Mouse (Mus musculus) CD8-positive naive resting alpha-beta T cell, adult 57 days (primary cell): ENCODE results near the gene Stxbp1. TPM values are rescaled to one million over a fixed set of nuclear protein-coding genes. Genes with fewer than 3 reads are reported as not detected.

ENCODE experiments used
- total RNA-seq: library from RNA; stranded (reverse); gene quantifications from one replicate; pipeline ENCODE4 v1.2.4, GENCODE M21; 2023

Gene Stxbp1
- 0.86 TPM for total RNA-seq

GRCm38 (mm10) chr2:32846805-32847467 is at the start of gene Stxbp1:
Gene Stxbp1 (minus strand): TSS chr2:32847245.

GRCm38 (mm10) chr2:32875675-32876489 is 28.8 kb upstream of the Stxbp1 start, which contains the start of gene Fam129b:
Gene Fam129b (plus strand): TSS chr2:32876114.

DNA sequence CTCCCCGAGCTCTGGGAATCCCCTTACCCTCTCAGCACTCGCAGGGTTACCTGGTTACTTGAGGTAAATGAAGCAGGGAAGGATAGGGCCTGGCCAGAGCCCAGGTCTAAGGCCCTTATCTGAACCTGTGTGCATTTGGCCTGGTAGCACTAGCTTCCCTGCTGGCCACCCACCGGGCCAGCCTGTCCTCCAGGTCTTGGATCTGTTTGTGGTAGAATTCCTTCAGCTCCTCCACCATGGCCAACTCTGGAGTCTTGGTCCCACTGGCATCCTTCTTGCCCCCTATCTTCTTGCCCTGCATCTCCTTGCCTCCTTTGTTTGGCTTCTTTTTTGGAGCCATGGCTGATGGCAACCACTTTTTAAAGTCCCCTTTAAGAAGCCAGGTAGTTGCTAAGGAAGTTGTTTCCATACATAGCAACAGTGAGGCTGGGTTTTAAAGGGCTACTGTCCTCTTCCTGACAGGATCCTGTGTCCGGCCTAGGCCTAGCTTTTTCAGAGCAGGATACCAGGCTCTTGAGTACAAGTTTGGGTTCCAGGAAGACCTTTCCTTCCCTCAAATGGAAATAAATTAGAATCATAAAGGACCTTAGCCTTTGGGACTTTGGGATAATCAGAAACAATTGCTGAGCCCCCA is 62.9 kb downstream of the Stxbp1 start, which contains the start of gene Cfap157:
Gene Cfap157, minus strand, starts transcription at position 381 of the 634 bp plus-strand sequence.

DNA sequence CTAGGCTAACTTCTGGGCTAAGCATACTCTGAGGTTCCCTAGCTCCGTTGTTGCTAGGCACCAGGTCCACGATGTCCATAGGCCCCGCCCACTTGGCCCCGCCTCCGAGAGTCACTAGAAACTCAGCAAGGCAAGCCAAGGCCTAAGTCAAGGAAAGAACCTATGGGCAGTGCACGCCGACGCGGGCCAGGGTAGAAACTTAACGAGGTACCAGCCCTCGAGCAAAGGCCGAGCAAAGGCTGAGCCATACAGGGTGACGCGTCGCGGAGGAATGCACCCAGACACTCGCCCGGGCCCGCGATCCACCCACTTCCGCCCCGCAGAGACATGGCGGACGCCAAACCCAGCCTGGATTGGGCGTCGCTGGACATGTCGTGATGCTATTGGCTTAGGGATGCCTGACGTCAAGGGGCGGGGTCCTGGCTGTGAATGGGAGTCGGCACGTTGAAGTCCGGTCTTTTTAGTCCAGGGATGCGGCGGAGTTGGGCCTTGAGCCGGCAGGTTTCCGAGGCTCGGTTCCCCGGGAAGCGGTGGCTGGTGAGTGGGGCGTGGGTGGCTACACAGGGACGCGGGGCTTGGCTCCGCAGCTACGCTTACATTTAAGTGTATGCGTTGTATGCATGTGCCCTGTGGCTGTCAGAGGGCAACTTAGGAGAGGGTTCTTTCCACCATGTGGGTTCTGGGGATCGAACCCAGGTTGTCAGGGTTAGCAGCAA is 71.5 kb downstream of the Stxbp1 start, which contains the start of the genes Ttc16 and Ptrh1:
Gene Ttc16, minus strand, starts transcription at position 275 of the 716 bp plus-strand sequence.
Gene Ptrh1, plus strand, starts transcription at position 428 of the 716 bp plus-strand sequence.

GRCm38 (mm10) chr2:32757056-32757845 is 89.8 kb downstream of the Stxbp1 start, which contains the start of gene Tor2a:
Gene Tor2a (plus strand): TSS chr2:32757234.

DNA sequence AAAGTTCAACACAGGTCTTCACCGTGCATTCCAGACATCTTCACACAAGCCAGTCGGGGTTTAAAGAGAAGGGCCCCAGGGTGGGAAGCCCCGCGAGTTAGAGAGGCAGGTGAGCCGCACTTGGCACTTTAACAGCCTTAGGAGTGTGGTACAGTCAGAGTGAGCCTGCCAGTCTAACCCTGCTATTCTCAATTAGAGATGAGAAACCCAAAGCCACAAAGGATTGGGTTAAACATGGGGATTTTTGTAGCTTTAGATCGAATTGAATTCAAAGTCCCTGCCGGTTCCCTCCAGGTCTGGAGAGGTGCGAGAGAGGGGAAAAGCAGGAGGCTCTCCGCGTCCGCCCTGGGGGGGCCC is 106.2 kb downstream of the Stxbp1 start, which contains the start of gene 6330409D20Rik:
Gene 6330409D20Rik, minus strand, starts transcription at position 101 of the 357 bp plus-strand sequence.

Other genes starting within 250 kb of the Stxbp1 start
- 2.3 TPM for gene St6galnac6, start 247.5 kb downstream of the Stxbp1 start, total RNA-seq
- gene Ak1, start 225.5 kb downstream of the Stxbp1 start, total RNA-seq, result not detected
- gene Eng, start 200.7 kb downstream of the Stxbp1 start, total RNA-seq, result 19.8 TPM
- gene Fpgs, start 143.1 kb downstream of the Stxbp1 start, total RNA-seq, result 28.2 TPM
- 99.3 TPM for gene Cdk9, start 134.2 kb downstream of the Stxbp1 start, total RNA-seq
- 102 TPM for gene Sh2d3c, start 126.2 kb downstream of the Stxbp1 start, total RNA-seq
- gene 6330409D20Rik, start 106.2 kb downstream of the Stxbp1 start, total RNA-seq, result not detected
- gene Tor2a, start 90.0 kb downstream of the Stxbp1 start, total RNA-seq, result 27.7 TPM
- gene Ttc16, start 71.6 kb downstream of the Stxbp1 start, total RNA-seq, result not detected
- gene Ptrh1, start 71.5 kb downstream of the Stxbp1 start, total RNA-seq, result 3.4 TPM
- gene Cfap157, start 62.8 kb downstream of the Stxbp1 start, total RNA-seq, result not detected
- 0.61 TPM for gene Fam129b, start 28.9 kb upstream of the Stxbp1 start, total RNA-seq
- gene Rpl12, start 114.3 kb upstream of the Stxbp1 start, total RNA-seq, result 1,359 TPM
- 10.7 TPM for gene Lrsam1, start 114.4 kb upstream of the Stxbp1 start, total RNA-seq
- gene Slc2a8, start 134.8 kb upstream of the Stxbp1 start, total RNA-seq, result 7.0 TPM